Mouse (Mus musculus) bone marrow macrophage, adult 2 months (primary cell): ENCODE data around the gene Sos2.

Experiments
- CTCF ChIP-seq: IDR thresholded peaks from 2 replicates; pipeline ENCODE4 v1.5.1; 2012; ENCODE audit warnings: low read depth, mild to moderate bottlenecking, low read length, moderate library complexity
- POLR2A ChIP-seq: IDR thresholded peaks from 2 replicates; pipeline ENCODE4 v1.6.1; 2012; ENCODE audit warnings: mild to moderate bottlenecking, low read depth, low read length, borderline replicate concordance

DNA sequence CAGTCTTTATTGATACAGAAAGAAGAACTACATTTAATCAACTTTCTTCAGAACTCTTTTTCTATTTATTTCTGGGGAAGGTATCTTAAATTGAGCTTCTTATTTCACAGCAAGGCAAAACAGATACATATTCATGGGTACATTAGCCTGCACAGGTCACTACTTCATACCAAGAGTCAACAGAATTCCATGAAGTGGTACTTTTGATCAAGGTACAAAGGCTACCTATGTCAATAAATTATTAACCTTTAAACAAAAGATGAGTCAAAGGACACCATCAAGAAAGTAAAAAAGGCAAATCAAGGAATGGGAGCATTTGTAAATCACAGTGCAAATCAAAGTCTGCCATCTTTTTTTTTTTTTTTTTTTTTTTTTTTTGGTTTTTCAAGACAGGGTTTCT lies 32.0 kb upstream of the Sos2 start:
- TF ChIP-seq POLR2A (no peak), CTCF (no peak)
